Mouse (Mus musculus) bone marrow macrophage, adult 2 months (primary cell): ENCODE data around the gene Ror1.

Experiments used
- CTCF ChIP-seq: IDR thresholded peaks from 2 replicates; pipeline ENCODE4 v1.5.1; 2012; ENCODE audit warnings: low read depth, mild to moderate bottlenecking, low read length, moderate library complexity
- POLR2A ChIP-seq: IDR thresholded peaks from 2 replicates; pipeline ENCODE4 v1.6.1; 2012; ENCODE audit warnings: mild to moderate bottlenecking, low read depth, low read length, borderline replicate concordance

GRCm38 (mm10) chr4:100223965-100224364, 128.4 kb downstream of the Ror1 start:
- TF ChIP-seq POLR2A (no peak), CTCF (no peak)
